Mouse (Mus musculus) ES-E14 (cell line): ENCODE measurements at regions not wholly inside any gene's neighbourhood (a gene's known extent, or its start where the extent isn't known, plus 50 kb on each side); places are given as distances from the start of the nearest gene placed in this dataset.

Experiments used
- CHD2 ChIP-seq: IDR thresholded peaks from 2 replicates; pipeline ENCODE4 v1.6.1; 2014; ENCODE audit warnings: mild to moderate bottlenecking, low read depth, low read length, inconsistent platforms
- HCFC1 ChIP-seq: IDR thresholded peaks from 2 replicates; pipeline ENCODE4 v1.6.1; 2012; ENCODE audit warnings: low read length, inconsistent platforms, borderline replicate concordance; ENCODE audit not compliant: insufficient read depth

DNA sequence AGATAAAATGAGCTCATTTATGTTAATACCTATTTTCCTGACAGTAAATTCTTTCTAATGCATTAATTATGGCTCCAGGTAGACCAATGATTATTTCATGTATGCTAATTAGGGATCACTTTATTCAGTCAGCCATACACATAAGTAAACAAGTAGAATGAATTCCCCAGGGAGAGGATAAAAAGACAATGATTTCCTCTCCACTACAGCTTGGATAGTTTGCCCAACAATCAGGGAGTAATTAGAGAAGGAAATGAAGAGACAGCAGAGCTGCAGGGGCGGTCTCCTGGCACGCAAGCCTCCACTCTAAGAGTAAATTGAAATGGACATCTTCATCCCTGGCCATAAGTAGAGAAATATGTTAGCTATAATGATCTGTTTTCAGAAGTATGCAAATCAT lies 409.7 kb upstream of the Ano5 start:
- TF ChIP-seq CHD2 (no peak), HCFC1 (no peak)
